Mouse (Mus musculus) embryonic facial prominence, embryonic 13.5 days (tissue): ENCODE data around the gene 4921504E06Rik. TPM values are rescaled to one million over a fixed set of nuclear protein-coding genes. Genes with fewer than 3 reads are reported as not detected.

Experiments used
- ATAC-seq: fragments of 200-750 bp; cut with Nextera tagmentation; 2 replicates; pipeline ENCODE4 v1.8.0; 2017; ENCODE audit warnings: low read depth; ENCODE audit not compliant: insufficient number of reproducible peaks, insufficient read depth, low FRiP score, low TSS enrichment
- H3K27ac ChIP-seq: fragments of 300-500 bp; sonication (generic); 2 replicates; pipeline ENCODE4 v1.5.1; 2015; ENCODE audit warnings: moderate library complexity, mild to moderate bottlenecking, inconsistent platforms
- H3K27me3 ChIP-seq: fragments of 300-500 bp; sonication (generic); 2 replicates; pipeline ENCODE4 v1.6.1; 2015; ENCODE audit warnings: mild to moderate bottlenecking, inconsistent platforms
- H3K36me3 ChIP-seq: fragments of 300-500 bp; sonication (generic); 2 replicates; pipeline ENCODE4 v1.6.1; 2015; ENCODE audit warnings: mild to moderate bottlenecking, inconsistent platforms
- H3K4me1 ChIP-seq: fragments of 300-500 bp; sonication (generic); 2 replicates; pipeline ENCODE4 v1.6.1; 2015; ENCODE audit warnings: inconsistent platforms
- H3K4me2 ChIP-seq: fragments of 300-500 bp; sonication (generic); 2 replicates; pipeline ENCODE4 v1.6.1; 2015; ENCODE audit warnings: moderate library complexity, mild to moderate bottlenecking, inconsistent platforms
- H3K4me3 ChIP-seq: fragments of 300-500 bp; sonication (generic); 2 replicates; pipeline ENCODE4 v1.5.1; 2015; ENCODE audit warnings: mild to moderate bottlenecking, inconsistent platforms
- H3K9ac ChIP-seq: fragments of 300-500 bp; sonication (generic); 2 replicates; pipeline ENCODE4 v1.6.1; 2015; ENCODE audit warnings: mild to moderate bottlenecking, inconsistent platforms
- H3K9me3 ChIP-seq: fragments of 300-500 bp; sonication (generic); 2 replicates; pipeline ENCODE4 v1.6.1; 2016; ENCODE audit warnings: inconsistent platforms
- WGBS: fragments of 180-500 bp; shearing (Covaris S2); methylation state at CpG from one replicate; pipeline ENCODE4 v1.1.7; 2015; ENCODE audit warnings: mixed read lengths; 5-methylcytosine and 5-hydroxymethylcytosine counted together
- polyA plus RNA-seq: library from polyadenylated mRNA; unstranded; fragments of >200 nt; fragmentation: Nextera tagmentation; extraction: Ambion mirVana; gene quantifications from 2 replicates; pipeline ENCODE4 v1.2.1, GENCODE M21; 2015

4921504E06Rik gene
- polyA plus RNA-seq, 1 experiment from 2014 or later: not detected

DNA sequence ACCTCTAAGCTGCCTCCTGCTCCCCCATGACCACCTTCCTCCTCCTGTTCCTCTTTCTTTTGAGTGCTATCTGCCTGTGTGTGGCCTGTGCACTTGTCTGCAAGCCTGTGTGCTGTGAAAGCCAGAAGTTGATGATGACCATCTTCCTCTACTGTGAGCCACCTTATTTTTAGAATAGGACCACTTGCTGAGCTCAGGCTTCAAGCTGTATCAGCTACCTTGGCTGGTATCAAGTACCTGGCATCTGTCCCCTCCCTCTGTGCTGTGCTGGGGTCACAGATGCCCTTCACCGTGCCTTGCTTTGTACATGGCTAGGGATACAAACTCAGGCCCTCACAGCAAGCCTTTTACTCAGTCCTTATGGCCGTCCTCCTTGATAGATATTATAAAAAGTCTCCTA is 2.3 kb downstream of the 4921504E06Rik start:
- Histone ChIP-seq H3K27ac (no peak overlapping the region), H3K27me3 (no peaks in the 10 kb centered on the region), H3K9ac (no peak overlapping the region), H3K4me3 (no peak overlapping the region), H3K9me3 (no peaks in the 10 kb centered on the region), H3K36me3 (no peaks in the 10 kb centered on the region), H3K4me2 (no peak overlapping the region), H3K4me1 (peaks cover 18% of the 10 kb centered on the region)
- no peak for ATAC-seq
- WGBS: 83% methylated on average over 2 of the region's 2 CpGs

DNA sequence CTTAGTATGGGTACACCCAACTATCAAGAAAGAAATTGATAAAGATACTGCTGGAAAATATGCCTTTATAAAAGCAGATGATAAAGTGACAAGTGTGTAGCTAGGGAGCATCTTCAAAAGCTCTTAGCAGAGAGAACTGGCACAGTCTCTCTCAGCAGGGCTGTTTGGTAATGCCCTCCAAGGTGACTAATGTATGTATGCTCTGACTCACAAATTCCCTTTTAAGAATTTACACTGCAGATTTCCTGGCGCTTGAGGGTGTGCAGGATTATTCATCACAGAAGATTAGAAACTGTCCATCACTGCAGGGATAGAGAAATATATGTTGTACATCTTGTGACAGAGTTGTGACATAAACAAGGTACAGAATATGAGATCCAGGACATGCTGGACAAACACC is 12.8 kb downstream of the 4921504E06Rik start:
- WGBS: 71% methylated on average over 1 of the region's 1 CpGs
- no peaks in the 10 kb centered on the region for H3K36me3 ChIP-seq
- no peak overlapping the region for H3K27ac ChIP-seq
- no peaks in the 10 kb centered on the region for H3K4me1 ChIP-seq
- H3K9ac ChIP-seq: no peak overlapping the region
- no peak for ATAC-seq
- no peak overlapping the region for H3K4me3 ChIP-seq
- no peaks in the 10 kb centered on the region for H3K9me3 ChIP-seq
- H3K27me3 ChIP-seq: no peaks in the 10 kb centered on the region
- no peak overlapping the region for H3K4me2 ChIP-seq

- H3K4me1 ChIP-seq: no peaks in the 10 kb centered on the region
- H3K9me3 ChIP-seq: no peaks in the 10 kb centered on the region
- no peak overlapping the region for H3K27ac ChIP-seq
- H3K4me3 ChIP-seq: no peak overlapping the region
- no peak overlapping the region for H3K4me2 ChIP-seq
- no peaks in the 10 kb centered on the region for H3K36me3 ChIP-seq
- WGBS: 80% methylated on average over 2 of the region's 2 CpGs
- H3K9ac ChIP-seq: no peak overlapping the region
- H3K27me3 ChIP-seq: no peaks in the 10 kb centered on the region
- no peak for ATAC-seq
These were observed 24.3 kb downstream of the 4921504E06Rik start for GRCm38 (mm10) chr2:19529428-19529827.

- Histone ChIP-seq H3K27me3 (no peaks in the 10 kb centered on the region), H3K4me2 (no peak overlapping the region), H3K27ac (no peak overlapping the region), H3K9ac (no peak overlapping the region), H3K4me1 (no peaks in the 10 kb centered on the region), H3K9me3 (no peaks in the 10 kb centered on the region), H3K4me3 (no peak overlapping the region), H3K36me3 (no peaks in the 10 kb centered on the region)
- no peak for ATAC-seq
- 2% methylated on average over 1 of the region's 1 CpGs for WGBS
These were observed 24.9 kb downstream of the 4921504E06Rik start for GRCm38 (mm10) chr2:19528797-19529196.

DNA sequence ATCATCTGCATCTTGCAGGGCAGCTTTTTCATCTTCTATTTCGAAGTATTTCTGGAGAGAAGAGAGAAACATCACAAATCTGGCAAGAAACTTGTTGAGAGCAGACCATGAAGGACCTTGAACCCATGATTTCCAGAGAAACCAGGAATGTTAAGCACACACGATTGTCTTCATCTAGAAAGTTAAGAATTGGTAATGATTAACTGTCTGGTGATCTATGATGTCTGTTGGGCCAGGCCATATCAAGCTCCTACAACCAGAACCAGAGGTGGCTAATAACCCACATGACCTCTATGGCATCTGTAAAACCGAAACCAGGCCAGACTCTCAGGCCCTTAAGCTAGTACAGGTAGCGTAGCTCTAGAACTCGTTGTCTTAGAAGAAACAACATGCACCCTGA is 29.6 kb downstream of the 4921504E06Rik start:
- Histone ChIP-seq H3K9me3 (no peaks in the 10 kb centered on the region), H3K4me1 (no peaks in the 10 kb centered on the region), H3K4me3 (no peak overlapping the region), H3K4me2 (no peak overlapping the region), H3K36me3 (no peaks in the 10 kb centered on the region), H3K9ac (no peak overlapping the region), H3K27ac (no peak overlapping the region), H3K27me3 (peaks cover 10% of the 10 kb centered on the region)
- WGBS: 66% methylated on average over 5 of the region's 5 CpGs
- ATAC-seq: no peak

- no peaks in the 10 kb centered on the region for H3K4me1 ChIP-seq
- no peaks in the 10 kb centered on the region for H3K9me3 ChIP-seq
- no peak overlapping the region for H3K27ac ChIP-seq
- H3K4me3 ChIP-seq: no peak overlapping the region
- no peaks in the 10 kb centered on the region for H3K36me3 ChIP-seq
- H3K4me2 ChIP-seq: no peak overlapping the region
- 28% methylated on average over 7 of the region's 7 CpGs for WGBS
- no peak for ATAC-seq
- H3K9ac ChIP-seq: no peak overlapping the region
- peaks cover 10% of the 10 kb centered on the region for H3K27me3 ChIP-seq
These were observed 32.1 kb downstream of the 4921504E06Rik start for GRCm38 (mm10) chr2:19521662-19522061.

DNA sequence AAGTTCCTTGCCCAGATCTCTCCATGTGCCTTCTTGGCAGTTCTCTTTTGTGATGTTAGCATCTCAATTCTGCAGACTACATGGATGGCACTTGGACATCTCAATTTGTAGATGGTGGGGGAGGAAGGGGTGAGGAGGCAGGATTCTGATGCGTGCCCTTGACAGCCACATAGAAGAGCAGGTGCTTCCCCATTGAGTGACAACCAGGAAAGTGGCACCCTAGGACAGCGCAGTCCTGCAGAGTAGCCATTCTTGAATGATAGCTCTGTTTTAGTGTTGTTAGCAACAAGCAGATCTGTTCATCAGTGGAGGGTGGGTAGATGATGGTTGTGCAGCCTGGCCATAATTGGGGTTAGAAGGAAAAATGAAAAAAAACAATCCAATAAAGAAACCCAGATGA is 33.1 kb downstream of the 4921504E06Rik start:
- Histone ChIP-seq H3K4me3 (no peak overlapping the region), H3K27ac (no peak overlapping the region), H3K9me3 (no peaks in the 10 kb centered on the region), H3K4me2 (no peak overlapping the region), H3K9ac (no peak overlapping the region), H3K36me3 (no peaks in the 10 kb centered on the region), H3K4me1 (no peaks in the 10 kb centered on the region), H3K27me3 (peaks cover 10% of the 10 kb centered on the region)
- ATAC-seq: no peak
- WGBS: 83% methylated on average over 2 of the region's 2 CpGs

- ATAC-seq: no peak
- H3K9ac ChIP-seq: no peak overlapping the region
These were observed 33.9 kb downstream of the 4921504E06Rik start for GRCm38 (mm10) chr2:19519768-19520167.

GRCm38 (mm10) chr2:19517952-19518351 is 35.8 kb downstream of the 4921504E06Rik start:
- WGBS: 50% methylated on average over 13 of the region's 13 CpGs
- ATAC-seq: no peak
- no peaks in the 10 kb centered on the region for H3K4me1 ChIP-seq

More at GRCm38 (mm10) chr2:19519768-19520167, 33.9 kb downstream of the 4921504E06Rik start:
- Histone ChIP-seq H3K27me3 (peaks cover 10% of the 10 kb centered on the region), H3K4me3 (no peak overlapping the region), H3K4me2 (0 out of 2 replicates have a peak overlapping the region, but pooled peaks have one; percentile 28), H3K4me1 (no peaks in the 10 kb centered on the region), H3K9me3 (no peaks in the 10 kb centered on the region), H3K27ac (no peak overlapping the region), H3K36me3 (no peaks in the 10 kb centered on the region)
- WGBS: 7% methylated on average over 7 of the region's 7 CpGs

DNA sequence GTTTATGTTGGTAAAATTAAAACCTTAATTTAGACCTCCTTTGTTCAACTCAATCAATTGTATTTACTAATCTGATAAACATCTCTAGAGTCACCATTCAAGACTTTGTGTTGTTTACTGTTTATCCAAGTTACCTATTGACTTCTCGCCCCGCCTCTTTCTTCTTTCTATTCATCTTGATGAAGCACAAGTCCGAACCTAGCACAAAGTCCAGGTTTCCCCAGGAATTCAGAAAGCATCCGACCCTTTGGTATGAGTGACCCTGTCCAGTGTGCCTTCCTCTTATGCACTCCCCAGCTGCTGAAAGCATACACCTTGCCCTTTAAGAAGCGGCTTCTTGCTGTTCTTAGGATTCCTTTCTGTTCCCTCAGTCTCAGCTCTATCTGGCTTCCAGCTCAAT is 41.3 kb downstream of the 4921504E06Rik start:
- 60% methylated on average over 5 of the region's 5 CpGs for WGBS
- no peak overlapping the region for H3K27ac ChIP-seq
- ATAC-seq: no peak
- H3K4me2 ChIP-seq: no peak overlapping the region
- no peaks in the 10 kb centered on the region for H3K36me3 ChIP-seq
- H3K9me3 ChIP-seq: no peaks in the 10 kb centered on the region
- H3K4me1 ChIP-seq: no peaks in the 10 kb centered on the region
- no peak overlapping the region for H3K4me3 ChIP-seq
- no peak overlapping the region for H3K9ac ChIP-seq
- H3K27me3 ChIP-seq: 0 out of 2 replicates have a peak, but pooled peaks cover 5% of the 10 kb centered on the region

More at GRCm38 (mm10) chr2:19517952-19518351, 35.8 kb downstream of the 4921504E06Rik start:
- Histone ChIP-seq H3K9me3 (no peaks in the 10 kb centered on the region), H3K4me3 (no peak overlapping the region), H3K27ac (no peak overlapping the region), H3K36me3 (no peaks in the 10 kb centered on the region), H3K27me3 (peaks cover 10% of the 10 kb centered on the region), H3K4me2 (no peak overlapping the region), H3K9ac (no peak overlapping the region)

DNA sequence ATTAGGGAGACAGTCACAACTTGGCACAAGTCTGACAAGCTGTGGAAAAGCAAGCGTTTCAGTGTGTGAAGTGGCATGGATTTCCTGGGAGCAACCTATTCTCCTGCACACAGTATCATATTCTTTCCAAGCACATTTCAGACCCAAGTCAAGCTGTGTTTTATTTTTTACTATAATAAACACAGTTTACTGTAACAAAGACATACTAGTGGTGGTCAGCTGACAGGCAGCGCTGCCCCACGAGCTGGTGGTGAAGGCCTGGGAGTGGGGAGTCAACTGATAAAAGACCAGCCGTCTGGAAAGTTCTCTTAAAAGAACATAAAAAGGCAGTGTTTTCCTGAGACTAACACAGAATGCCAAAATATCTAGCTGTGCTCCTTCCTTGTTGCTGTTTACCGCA is 42.7 kb downstream of the 4921504E06Rik start:
- 55% methylated on average over 5 of the region's 5 CpGs for WGBS
- H3K9ac ChIP-seq: no peak overlapping the region
- H3K4me3 ChIP-seq: no peak overlapping the region
- H3K27me3 ChIP-seq: 0 out of 2 replicates have a peak, but pooled peaks cover 5% of the 10 kb centered on the region
- no peaks in the 10 kb centered on the region for H3K9me3 ChIP-seq
- H3K36me3 ChIP-seq: no peaks in the 10 kb centered on the region
- H3K4me2 ChIP-seq: no peak overlapping the region
- no peaks in the 10 kb centered on the region for H3K4me1 ChIP-seq
- ATAC-seq: no peak
- H3K27ac ChIP-seq: no peak overlapping the region

- 91% methylated on average over 1 of the region's 1 CpGs for WGBS
- no peak overlapping the region for H3K4me2 ChIP-seq
- no peaks in the 10 kb centered on the region for H3K4me1 ChIP-seq
These were observed 48.0 kb downstream of the 4921504E06Rik start for GRCm38 (mm10) chr2:19505744-19506143.

More at GRCm38 (mm10) chr2:19505744-19506143, 48.0 kb downstream of the 4921504E06Rik start:
- Histone ChIP-seq H3K27ac (no peak overlapping the region), H3K4me3 (no peak overlapping the region), H3K9me3 (no peaks in the 10 kb centered on the region), H3K27me3 (no peaks in the 10 kb centered on the region), H3K9ac (no peak overlapping the region), H3K36me3 (no peaks in the 10 kb centered on the region)
- ATAC-seq: no peak
